Mouse (Mus musculus): ENCODE measurements at regions not wholly inside any gene's neighbourhood (a gene's known extent, or its start where the extent isn't known, plus 50 kb on each side); places are given as distances from the start of the nearest gene placed in this dataset.
"Not testable (repeated sequence)": the region's sequence is repeated elsewhere in the genome, so short reads cannot be mapped to it uniquely, and the experiment has no call there.

GRCm38 (mm10) chr12:114909799-114910198 lies 1137.7 kb upstream of the Zfp386 start:
- DNase-seq, result not testable (repeated sequence)

DNA sequence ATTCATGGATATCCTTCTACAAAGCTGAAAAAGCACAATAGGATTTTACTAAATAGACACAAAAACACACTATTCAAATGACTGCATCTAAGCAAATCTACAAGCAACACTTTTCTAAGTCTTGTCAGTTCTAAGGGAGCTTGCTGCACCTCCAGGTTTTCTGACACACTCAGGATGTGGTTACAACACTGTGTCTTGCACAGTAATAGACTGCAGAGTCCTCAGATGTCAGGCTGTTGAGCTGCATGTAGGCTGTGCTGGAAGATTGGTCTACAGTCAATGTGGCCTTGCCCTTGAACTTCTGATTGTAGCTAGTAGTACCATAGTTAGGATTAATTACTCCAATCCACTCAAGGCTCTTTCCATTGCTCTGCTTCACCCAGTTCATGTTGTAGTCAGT lies 1133.1 kb upstream of the Zfp386 start:
- DNase-seq, result not testable (repeated sequence)

DNA sequence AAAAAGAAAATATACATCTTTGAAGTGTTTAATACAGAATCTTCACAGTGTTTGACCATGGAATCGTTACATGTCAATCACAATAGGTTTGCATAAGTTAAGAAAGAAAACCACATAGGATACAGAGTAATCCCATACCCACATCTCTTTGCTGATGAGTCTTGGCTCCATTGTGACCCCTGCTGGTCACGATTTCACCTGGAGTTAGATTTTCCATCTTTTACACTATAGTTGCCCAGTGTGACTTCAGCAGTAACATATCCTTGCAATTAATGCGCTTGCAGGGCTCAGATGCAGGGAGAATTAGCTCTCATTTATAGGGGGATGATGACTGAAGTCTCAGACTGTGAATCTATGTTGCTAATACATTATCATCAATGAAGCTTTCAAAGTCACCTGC lies 1119.8 kb upstream of the Zfp386 start:
- no peak for DNase-seq

GRCm38 (mm10) chr12:114932158-114932557 lies 1115.4 kb upstream of the Zfp386 start:
- DNase-seq, result no peak

GRCm38 (mm10) chr12:114932669-114933068 lies 1114.9 kb upstream of the Zfp386 start:
- DNase-seq, result no peak

- DNase-seq, result not testable (repeated sequence)
Observed at GRCm38 (mm10) chr12:114936865-114937264, 1110.7 kb upstream of the Zfp386 start.

DNA sequence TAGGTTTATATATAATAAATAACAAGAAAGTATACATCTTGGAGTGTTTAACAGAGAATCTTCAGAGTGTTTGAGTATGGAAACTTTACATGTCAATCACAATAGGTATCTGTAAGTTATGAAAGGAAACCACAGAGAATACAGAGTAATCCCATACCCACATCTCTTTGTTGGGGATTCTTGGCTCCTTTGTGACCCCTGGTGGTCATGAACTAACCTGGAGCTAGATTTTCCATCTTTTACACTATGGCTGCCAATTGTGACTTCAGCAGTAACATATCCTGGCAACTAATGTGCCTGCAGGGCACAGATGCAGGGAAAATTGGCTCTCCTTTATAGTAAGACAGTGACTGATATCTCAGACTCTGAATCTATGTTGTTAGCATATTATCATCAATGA lies 1107.9 kb upstream of the Zfp386 start:
- no peak for DNase-seq

DNA sequence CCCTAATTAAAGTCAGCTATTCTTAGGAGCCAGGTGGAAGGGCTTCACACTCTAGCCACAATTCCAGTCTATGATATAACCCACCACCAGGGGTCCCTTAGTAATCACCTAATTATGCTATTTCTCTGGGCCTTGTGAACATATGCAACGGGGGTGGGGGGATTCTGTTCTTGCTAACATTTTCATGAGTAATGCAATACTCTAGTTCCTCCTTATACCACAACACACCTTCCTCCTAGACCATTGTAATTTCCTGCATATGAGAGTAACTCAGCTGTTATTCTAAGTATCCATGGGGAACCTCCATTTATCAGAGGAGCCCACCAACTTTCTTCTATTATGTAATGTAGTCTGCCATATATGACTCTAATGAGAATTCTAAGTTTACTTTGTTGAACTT lies 1085.4 kb upstream of the Zfp386 start:
- DNase-seq, result no peak

- DNase-seq, result not testable (repeated sequence)
Observed at GRCm38 (mm10) chr12:114964251-114964650, 1083.3 kb upstream of the Zfp386 start.

- no peak for DNase-seq
Observed at GRCm38 (mm10) chr12:114981476-114982136, 1065.9 kb upstream of the Zfp386 start.

DNA sequence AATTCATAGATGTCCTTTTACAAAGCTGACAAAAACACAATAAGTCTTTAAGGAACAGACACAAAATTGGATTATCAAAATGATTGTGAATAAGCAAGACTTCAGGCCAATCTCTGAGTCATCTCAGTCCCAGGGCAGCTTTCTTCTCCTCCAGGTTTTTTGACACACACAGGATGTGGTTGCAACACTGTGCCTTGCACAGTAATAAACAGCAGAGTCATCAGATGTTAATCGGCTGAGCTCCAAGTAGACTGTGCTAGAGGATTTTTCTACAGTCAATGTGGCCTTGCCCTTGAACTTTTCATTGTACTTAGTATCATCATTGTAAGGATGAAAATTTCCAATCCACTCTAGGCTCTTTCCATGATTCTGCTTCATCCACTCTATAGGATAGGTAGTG lies 1056.6 kb upstream of the Zfp386 start:
- no peak for DNase-seq

GRCm38 (mm10) chr12:114996817-114997216 lies 1050.7 kb upstream of the Zfp386 start:
- no peak for DNase-seq

DNA sequence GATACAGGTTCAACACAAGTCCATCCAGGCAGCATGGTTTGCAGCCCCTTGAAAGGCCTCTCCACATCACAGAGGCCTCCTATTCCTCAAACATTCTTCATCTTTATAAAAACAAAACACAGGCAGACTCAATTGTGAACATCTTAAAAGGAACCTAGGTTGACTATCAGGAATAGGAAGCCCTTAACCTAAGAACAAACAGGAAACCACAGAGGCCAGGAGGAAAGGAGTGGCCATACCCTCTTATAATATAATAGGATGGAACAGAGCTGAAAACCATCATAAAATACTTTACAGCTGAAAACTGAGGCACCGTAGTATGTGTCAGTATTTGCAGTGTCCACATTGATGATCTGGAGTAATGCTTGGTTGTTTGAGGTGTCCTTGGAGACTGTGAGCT lies 1044.4 kb upstream of the Zfp386 start:
- no peak for DNase-seq

- DNase-seq, result no peak
Observed at GRCm38 (mm10) chr12:115008434-115008833, 1039.1 kb upstream of the Zfp386 start.

GRCm38 (mm10) chr12:115012751-115013150 lies 1034.8 kb upstream of the Zfp386 start:
- DNase-seq, result no peak

GRCm38 (mm10) chr12:115023742-115024141 lies 1023.8 kb upstream of the Zfp386 start:
- DNase-seq, result no peak

DNA sequence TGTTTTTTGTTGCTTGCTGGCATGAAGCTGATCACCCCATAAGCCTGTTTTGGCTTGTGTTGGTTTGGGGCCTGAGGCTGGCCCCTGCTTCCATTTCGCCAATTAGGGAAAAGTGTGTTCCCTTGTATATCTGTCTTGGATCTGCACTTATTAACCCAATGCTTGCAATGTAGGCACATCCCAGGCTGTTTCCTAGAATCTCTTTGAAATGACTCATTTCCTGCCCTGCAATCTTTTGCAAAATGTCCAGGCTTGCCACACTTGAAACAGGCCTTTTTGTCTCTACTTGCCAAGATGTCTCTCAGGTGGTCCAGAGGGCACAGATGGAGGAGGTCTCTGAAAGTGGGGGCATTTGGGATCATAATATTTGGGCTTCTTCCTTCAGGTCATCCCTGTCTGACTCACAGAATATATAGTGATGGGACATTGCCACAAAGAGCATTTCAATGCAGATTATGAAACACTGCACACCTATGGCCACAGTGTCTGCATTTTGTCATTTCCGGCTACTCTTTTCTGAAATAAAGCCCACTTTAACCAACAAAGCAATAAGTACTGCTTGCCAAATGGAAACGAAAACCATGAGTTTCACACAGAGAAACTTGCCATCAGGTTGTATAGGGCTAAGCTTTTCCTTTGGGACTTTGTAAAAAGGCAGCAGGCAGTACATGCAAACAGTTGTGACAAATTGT lies 1012.9 kb upstream of the Zfp386 start:
- no peak for DNase-seq

GRCm38 (mm10) chr12:115055080-115055479 lies 992.4 kb upstream of the Zfp386 start:
- DNase-seq, result no peak

DNA sequence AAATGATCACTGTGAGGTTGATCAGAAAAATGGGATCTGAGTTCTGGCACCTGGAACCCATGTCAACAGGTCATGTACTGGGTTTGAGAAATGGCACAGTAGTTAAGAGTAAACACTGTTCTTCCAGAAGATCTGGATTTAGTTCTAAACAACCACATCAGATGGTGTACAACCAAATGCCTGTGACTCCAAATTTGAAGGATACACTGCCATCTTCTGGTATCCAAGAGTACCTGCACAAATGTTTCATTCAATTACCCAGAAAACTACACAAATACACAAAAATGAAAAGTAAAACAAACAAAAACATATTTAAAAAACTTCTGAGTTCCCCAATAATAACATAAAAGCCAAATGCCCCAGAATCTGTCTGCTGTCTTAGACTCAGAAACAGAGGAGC lies 987.6 kb upstream of the Zfp386 start:
- DNase-seq, result not testable (repeated sequence)

GRCm38 (mm10) chr12:115067251-115067650 lies 980.3 kb upstream of the Zfp386 start:
- DNase-seq, result no peak

DNA sequence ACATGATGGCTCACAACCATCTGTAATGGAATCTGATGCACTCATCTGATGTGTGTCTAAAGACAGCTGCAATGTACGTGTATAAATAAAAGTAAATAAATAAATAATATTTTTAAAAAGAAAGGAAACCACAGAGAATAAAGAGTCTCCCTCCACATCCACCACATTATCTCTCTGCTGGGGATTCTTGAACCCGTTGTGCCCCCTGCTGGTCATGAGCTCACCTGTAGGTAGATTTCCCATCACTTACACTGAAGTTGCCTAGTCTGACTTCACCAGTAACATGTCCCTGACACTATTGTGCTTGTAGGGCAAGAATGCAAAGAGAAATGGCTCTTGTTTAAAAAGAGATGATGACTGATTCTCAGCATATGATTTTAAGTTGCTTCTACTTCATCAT lies 956.1 kb upstream of the Zfp386 start:
- DNase-seq, result not testable (repeated sequence)

DNA sequence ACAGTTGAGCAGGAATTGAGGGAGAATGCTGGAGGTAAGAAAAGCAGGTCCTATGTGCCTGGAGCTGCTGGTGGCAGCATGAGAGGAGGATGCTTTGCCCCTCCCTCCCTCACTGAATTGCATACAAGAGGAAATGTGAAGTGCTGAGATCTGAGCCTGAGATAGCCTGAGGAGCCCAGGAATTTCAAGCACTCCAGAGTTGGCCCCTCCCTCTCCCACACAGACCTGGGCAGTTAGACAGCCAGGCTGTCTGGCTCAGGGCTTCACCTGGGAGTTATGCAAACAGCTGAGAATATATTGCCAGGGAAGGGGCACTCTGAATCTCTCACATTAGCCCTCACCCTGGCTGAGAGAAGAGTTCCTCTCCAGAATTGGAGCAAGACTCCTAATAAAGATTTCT lies 937.8 kb upstream of the Zfp386 start:
- no peak for DNase-seq

- not testable (repeated sequence) for DNase-seq
Observed at GRCm38 (mm10) chr12:115119134-115119826, 928.2 kb upstream of the Zfp386 start.

GRCm38 (mm10) chr12:115121259-115121658 lies 926.3 kb upstream of the Zfp386 start:
- no peak for DNase-seq
